Mouse (Mus musculus) stomach, embryonic 14.5 days (tissue): ENCODE results near the gene Nxt2. TPM values are rescaled to one million over a fixed set of nuclear protein-coding genes. Genes with fewer than 3 reads are reported as not detected.

Experiments used
- ATAC-seq: fragments of 200-750 bp; cut with Nextera tagmentation; 2 replicates; pipeline ENCODE4 v1.8.0; 2017; ENCODE audit warnings: low read depth, moderate TSS enrichment; ENCODE audit not compliant: insufficient number of reproducible peaks, insufficient read depth, low FRiP score
- H3K27ac ChIP-seq: fragments of 300-500 bp; sonication (generic); 2 replicates; pipeline ENCODE4 v1.5.1; 2014; ENCODE audit warnings: mild to moderate bottlenecking, low read length, moderate library complexity, mixed read lengths
- H3K27me3 ChIP-seq: fragments of 300-500 bp; sonication (generic); 2 replicates; pipeline ENCODE4 v1.6.1; 2014; ENCODE audit warnings: low read length, control low read depth, mixed read lengths; ENCODE audit not compliant: control insufficient read depth, insufficient read depth
- H3K36me3 ChIP-seq: fragments of 300-500 bp; sonication (generic); 2 replicates; pipeline ENCODE4 v1.6.1; 2014; ENCODE audit warnings: mild to moderate bottlenecking, control low read depth, low read length, moderate library complexity, mixed read lengths; ENCODE audit not compliant: control insufficient read depth, insufficient read depth
- H3K4me1 ChIP-seq: fragments of 300-500 bp; sonication (generic); 2 replicates; pipeline ENCODE4 v1.6.1; 2014; ENCODE audit warnings: low read length, control low read depth, mixed read lengths; ENCODE audit not compliant: control insufficient read depth, insufficient read depth
- H3K4me2 ChIP-seq: fragments of 300-500 bp; sonication (generic); replicated peaks from 2 replicates; pipeline ENCODE4 v1.6.1; 2014; ENCODE audit warnings: low read depth, low read length, control low read depth
- H3K4me3 ChIP-seq: fragments of 300-500 bp; sonication (generic); 2 replicates; pipeline ENCODE4 v1.5.1; 2014; ENCODE audit warnings: low read depth, low read length, control low read depth
- H3K9ac ChIP-seq: fragments of 300-500 bp; sonication (generic); replicated peaks from 2 replicates; pipeline ENCODE4 v1.6.1; 2014; ENCODE audit warnings: low read depth, mild to moderate bottlenecking, control low read depth, low read length, moderate library complexity, mixed read lengths
- H3K9me3 ChIP-seq: fragments of 300-500 bp; sonication (generic); 2 replicates; pipeline ENCODE4 v1.6.1; 2016; ENCODE audit warnings: low read depth, low read length, control low read depth; ENCODE audit not compliant: control insufficient read depth
- WGBS: fragments of 180-500 bp; shearing (Covaris S2); extraction: QIAGEN DNeasy Blood & Tissue Kit; methylation state at CpG from one replicate; pipeline ENCODE4 v1.1.7; 2014; 5-methylcytosine and 5-hydroxymethylcytosine counted together
- polyA plus RNA-seq: library from polyadenylated mRNA; unstranded; fragments of >200 nt; fragmentation: Nextera tagmentation; extraction: Ambion mirVana; gene quantifications from 2 replicates; pipeline ENCODE4 v1.2.1, GENCODE M21; 2014

The Nxt2 gene
- polyA plus RNA-seq, 1 experiment from 2014 or later: 26.2 TPM

- H3K4me1 ChIP-seq: 0 out of 2 replicates have a peak, but pooled peaks cover 3% of the 10 kb centered on the region
- no peak overlapping the region for H3K4me2 ChIP-seq
- H3K36me3 ChIP-seq: no peaks in the 10 kb centered on the region
- no peaks in the 10 kb centered on the region for H3K27me3 ChIP-seq
- H3K9ac ChIP-seq: no peak overlapping the region
- WGBS: 28% methylated on average over 3 of the region's 3 CpGs
- no peak for ATAC-seq
- H3K9me3 ChIP-seq: no peaks in the 10 kb centered on the region
- H3K27ac ChIP-seq: peak overlapping the region; percentile 28; the same call in 1 of the 2 replicates
- H3K4me3 ChIP-seq: no peak overlapping the region
Observed at GRCm38 (mm10) chrX:142276573-142276972, 50.0 kb downstream of the Nxt2 start.

DNA sequence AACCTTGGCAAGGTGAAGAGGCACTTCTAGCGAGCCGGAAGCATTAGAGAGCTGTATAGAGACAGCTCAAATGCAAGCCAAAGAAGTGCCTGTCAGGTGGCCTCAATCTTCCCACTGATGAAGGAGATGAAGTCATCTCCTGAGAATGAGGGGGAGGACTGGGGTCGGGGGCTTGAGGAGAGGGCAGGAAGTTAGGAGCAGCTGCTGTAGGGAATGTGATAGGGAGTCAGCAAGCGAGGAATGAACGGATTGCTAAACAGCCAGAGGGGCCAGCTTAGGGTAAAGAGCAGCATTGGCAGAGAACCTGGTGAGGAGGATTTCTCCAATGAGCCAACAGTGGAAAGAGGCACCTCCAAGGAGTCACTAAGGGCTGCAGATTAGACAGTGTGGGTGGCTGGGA, 59.3 kb downstream of the Nxt2 start:
- no peaks in the 10 kb centered on the region for H3K9me3 ChIP-seq
- no peak overlapping the region for H3K4me3 ChIP-seq
- no peak overlapping the region for H3K27ac ChIP-seq
- H3K4me1 ChIP-seq: no peaks in the 10 kb centered on the region
- ATAC-seq: no peak
- no peaks in the 10 kb centered on the region for H3K27me3 ChIP-seq
- no peaks in the 10 kb centered on the region for H3K36me3 ChIP-seq
- H3K4me2 ChIP-seq: no peak overlapping the region
- WGBS: 32% methylated on average over 5 of the region's 5 CpGs
- H3K9ac ChIP-seq: no peak overlapping the region

Other genes with a start within 250 kb of the Nxt2 start
- 0.19 and 0.20 TPM in 2 replicates for gene Gucy2f, start 29.8 kb upstream of the Nxt2 start, polyA plus RNA-seq
- 46.4 and 54.3 TPM in 2 replicates for gene Kcne1l, start 79.5 kb downstream of the Nxt2 start, polyA plus RNA-seq
- 11.9 and 15.5 TPM in 2 replicates for gene Acsl4, start 163.8 kb downstream of the Nxt2 start, polyA plus RNA-seq